Mouse (Mus musculus) neutrophil, adult 5-6 weeks (primary cell): Measurements from ENCODE around the gene Kcna5. TPM values are rescaled to one million over a fixed set of nuclear protein-coding genes. Genes with fewer than 3 reads are reported as not detected.

Experiments
- ATAC-seq: fragments of 151-379, 151-347 bp; 2 replicates; pipeline ENCODE4 v1.8.0; 2017; ENCODE audit warnings: mild to moderate bottlenecking, moderate TSS enrichment; ENCODE audit not compliant: insufficient number of reproducible peaks, poor library complexity, low FRiP score, severe bottlenecking; ENCODE audit errors: extremely low read depth
- total RNA-seq: library from RNA; stranded (forward); fragments of 200-1000 nt; gene quantifications from 2 replicates; pipeline ENCODE4 v1.2.3, GENCODE M21; 2017

The Kcna5 gene
- total RNA-seq, 1 experiment from 2014 or later, result not detected

GRCm38 (mm10) chr6:126544107-126545036, 9.2 kb upstream of the Kcna5 start:
- no peak for ATAC-seq

- ATAC-seq, result no peak
These were observed 7.5 kb upstream of the Kcna5 start for GRCm38 (mm10) chr6:126542724-126543123.

- ATAC-seq, result no peak
These were observed 2.3 kb upstream of the Kcna5 start for GRCm38 (mm10) chr6:126537512-126537911.

GRCm38 (mm10) chr6:126536926-126537325, 1.7 kb upstream of the Kcna5 start:
- no peak for ATAC-seq

- ATAC-seq, result no peak
These were observed 679 bp upstream of the Kcna5 start for GRCm38 (mm10) chr6:126535911-126536270.

- no peak for ATAC-seq
These were observed 543 bp downstream of the Kcna5 start for GRCm38 (mm10) chr6:126534531-126535207.

- ATAC-seq, result no peak
These were observed 3.9 kb downstream of the Kcna5 start for GRCm38 (mm10) chr6:126531306-126531705.

GRCm38 (mm10) chr6:126530019-126530418, 5.2 kb downstream of the Kcna5 start:
- ATAC-seq, result no peak

- ATAC-seq, result no peak
These were observed 20.5 kb downstream of the Kcna5 start for GRCm38 (mm10) chr6:126514720-126515119.

- ATAC-seq, result no peak
These were observed 21.4 kb downstream of the Kcna5 start for GRCm38 (mm10) chr6:126513714-126514248.

GRCm38 (mm10) chr6:126513154-126513553, 22.1 kb downstream of the Kcna5 start:
- no peak for ATAC-seq

GRCm38 (mm10) chr6:126508671-126509070, 26.5 kb downstream of the Kcna5 start:
- ATAC-seq, result no peak

- ATAC-seq, result no peak
These were observed 31.3 kb downstream of the Kcna5 start for GRCm38 (mm10) chr6:126503920-126504319.

- ATAC-seq, result no peak
These were observed 32.4 kb downstream of the Kcna5 start for GRCm38 (mm10) chr6:126502691-126503301.

GRCm38 (mm10) chr6:126500985-126501384, 34.2 kb downstream of the Kcna5 start:
- ATAC-seq, result no peak

- no peak for ATAC-seq
These were observed 35.1 kb downstream of the Kcna5 start for GRCm38 (mm10) chr6:126500088-126500487.

- no peak for ATAC-seq
These were observed 37.3 kb downstream of the Kcna5 start for GRCm38 (mm10) chr6:126497878-126498277.

- ATAC-seq, result no peak
These were observed 37.9 kb downstream of the Kcna5 start for GRCm38 (mm10) chr6:126497173-126497839.

GRCm38 (mm10) chr6:126487136-126487535, 48.1 kb downstream of the Kcna5 start:
- ATAC-seq, result no peak
